Mouse (Mus musculus) thymus, postnatal 4 days (tissue): ENCODE measurements at regions not wholly inside any gene's neighbourhood (a gene's known extent, or its start where the extent isn't known, plus 50 kb on each side); places are given as distances from the start of the nearest gene placed in this dataset.

Source experiments
- DNase-seq: peaks from one replicate; pipeline ENCODE4 v3.0.0; 2021

- no peak for DNase-seq
These were observed 308.5 kb upstream of the Smarca2 start for GRCm38 (mm10) chr19:26296360-26296759.

- DNase-seq: no peak
These were observed 296.2 kb upstream of the Smarca2 start for GRCm38 (mm10) chr19:26308477-26309135.

GRCm38 (mm10) chr19:26318977-26319376 is 285.9 kb upstream of the Smarca2 start:
- DNase-seq: no peak

- DNase-seq: no peak
These were observed 281.2 kb upstream of the Smarca2 start for GRCm38 (mm10) chr19:26323682-26324081.

- no peak for DNase-seq
These were observed 265.7 kb upstream of the Smarca2 start for GRCm38 (mm10) chr19:26339120-26339519.

GRCm38 (mm10) chr19:26340155-26340554 is 264.7 kb upstream of the Smarca2 start:
- DNase-seq: no peak

GRCm38 (mm10) chr19:26355054-26355453 is 249.8 kb upstream of the Smarca2 start:
- no peak for DNase-seq

- no peak for DNase-seq
These were observed 220.9 kb upstream of the Smarca2 start for GRCm38 (mm10) chr19:26383961-26384381.

- DNase-seq: no peak
These were observed 218.8 kb upstream of the Smarca2 start for GRCm38 (mm10) chr19:26386075-26386474.

- no peak for DNase-seq
These were observed 192.2 kb upstream of the Smarca2 start for GRCm38 (mm10) chr19:26412684-26413083.

GRCm38 (mm10) chr19:26414476-26415024 is 190.3 kb upstream of the Smarca2 start:
- DNase-seq: no peak

GRCm38 (mm10) chr19:26419781-26420180 is 185.1 kb upstream of the Smarca2 start:
- no peak for DNase-seq

GRCm38 (mm10) chr19:26439163-26439562 is 165.7 kb upstream of the Smarca2 start:
- DNase-seq: no peak

GRCm38 (mm10) chr19:26445309-26445708 is 159.5 kb upstream of the Smarca2 start:
- no peak for DNase-seq

GRCm38 (mm10) chr19:26447427-26448023 is 157.3 kb upstream of the Smarca2 start:
- DNase-seq: no peak

GRCm38 (mm10) chr19:26461712-26462111 is 143.1 kb upstream of the Smarca2 start:
- no peak for DNase-seq

GRCm38 (mm10) chr19:26465228-26465627 is 139.6 kb upstream of the Smarca2 start:
- peak; percentile 12 for DNase-seq

- DNase-seq: no peak
These were observed 138.6 kb upstream of the Smarca2 start for GRCm38 (mm10) chr19:26466244-26466643.

GRCm38 (mm10) chr19:26467179-26467651 is 137.6 kb upstream of the Smarca2 start:
- DNase-seq: no peak

- no peak for DNase-seq
These were observed 132.2 kb upstream of the Smarca2 start for GRCm38 (mm10) chr19:26472659-26473058.

GRCm38 (mm10) chr19:26473211-26473610 is 131.6 kb upstream of the Smarca2 start:
- no peak for DNase-seq

GRCm38 (mm10) chr19:26475197-26475596 is 129.7 kb upstream of the Smarca2 start:
- DNase-seq: no peak

- DNase-seq: no peak
These were observed 129.1 kb upstream of the Smarca2 start for GRCm38 (mm10) chr19:26475754-26476153.

- no peak for DNase-seq
These were observed 126.7 kb upstream of the Smarca2 start for GRCm38 (mm10) chr19:26478055-26478737.
